Mouse (Mus musculus) monocyte, adult 5-6 weeks (primary cell): ENCODE results near the gene Chpf2. TPM values are rescaled to one million over a fixed set of nuclear protein-coding genes. Genes with fewer than 3 reads are reported as not detected.

Experiments used
- ATAC-seq: fragments of 153-309, 156-312 bp; replicated peaks from 2 replicates; pipeline ENCODE4 v1.8.0; 2017; ENCODE audit warnings: mild to moderate bottlenecking; ENCODE audit not compliant: low TSS enrichment, insufficient number of reproducible peaks, severe bottlenecking, poor library complexity, low FRiP score
- total RNA-seq: library from RNA; stranded (forward); fragments of 200-1000, 200-491, 200-594 nt; gene quantifications from 3 replicates; pipeline ENCODE4 v1.2.3, GENCODE M21; 2017

Chpf2 gene
- total RNA-seq, 1 experiment from 2014 or later, result 15.2 TPM

DNA sequence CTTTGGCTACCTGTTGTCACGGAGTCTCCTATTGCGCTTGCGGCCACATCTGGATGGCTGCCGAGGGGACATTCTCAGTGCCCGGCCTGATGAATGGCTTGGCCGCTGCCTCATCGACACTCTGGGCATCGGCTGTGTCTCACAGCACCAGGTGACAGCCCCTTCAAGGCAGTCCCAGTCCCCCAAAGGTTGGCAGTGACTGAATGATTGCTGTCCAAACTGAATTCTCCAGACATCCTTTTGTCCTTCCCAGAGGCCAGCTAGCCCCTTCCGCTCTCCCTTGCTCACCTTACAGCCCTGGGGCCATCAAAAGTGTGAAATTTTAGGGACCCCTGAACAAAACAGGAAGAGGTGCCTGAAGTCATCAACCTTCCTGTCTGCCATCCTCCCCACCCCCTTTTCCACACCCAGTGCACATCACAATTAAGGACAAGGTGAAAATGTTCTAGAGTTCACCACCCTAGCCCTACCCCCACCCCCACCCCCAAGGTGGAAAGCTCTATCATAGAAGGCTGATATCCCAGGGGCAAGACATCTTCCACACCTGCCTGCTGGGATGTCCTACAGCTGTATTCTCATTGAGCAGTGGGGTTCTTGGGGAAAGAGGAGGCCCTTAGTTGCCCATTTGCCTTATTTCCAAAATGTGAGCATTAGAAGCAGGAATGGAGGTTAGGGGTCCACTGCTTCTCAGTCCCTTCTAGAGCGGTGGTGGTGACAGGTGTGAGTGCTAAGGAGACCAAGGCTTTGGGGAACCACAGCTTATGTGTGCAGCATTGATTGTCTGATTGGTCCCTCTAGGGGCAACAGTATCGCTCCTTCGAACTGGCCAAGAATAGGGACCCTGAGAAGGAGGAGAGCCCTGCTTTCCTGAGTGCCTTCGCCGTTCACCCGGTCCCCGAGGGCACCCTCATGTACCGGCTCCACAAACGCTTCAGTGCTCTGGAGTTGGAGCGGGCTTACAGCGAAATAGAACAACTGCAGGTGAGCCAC is 3.3 kb downstream of the Chpf2 start:
- no peak for ATAC-seq

DNA sequence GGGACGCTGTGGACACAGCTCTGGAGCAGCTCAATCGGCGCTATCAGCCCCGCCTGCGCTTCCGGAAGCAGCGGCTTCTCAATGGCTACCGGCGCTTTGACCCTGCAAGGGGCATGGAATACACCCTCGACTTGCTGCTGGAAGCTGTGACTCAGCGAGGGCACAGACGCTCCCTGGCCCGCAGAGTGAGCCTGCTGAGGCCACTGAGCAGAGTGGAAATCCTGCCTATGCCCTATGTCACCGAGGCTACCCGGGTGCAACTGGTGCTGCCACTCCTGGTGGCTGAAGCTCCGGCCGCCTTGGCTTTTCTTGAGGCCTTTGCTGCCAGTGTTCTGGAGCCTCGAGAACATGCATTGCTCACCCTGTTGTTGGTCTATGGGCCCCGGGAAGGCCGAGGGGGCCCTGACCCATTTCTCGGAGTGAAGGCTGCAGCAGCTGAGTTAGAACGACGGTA is 4.8 kb downstream of the Chpf2 start:
- ATAC-seq, result no peak

DNA sequence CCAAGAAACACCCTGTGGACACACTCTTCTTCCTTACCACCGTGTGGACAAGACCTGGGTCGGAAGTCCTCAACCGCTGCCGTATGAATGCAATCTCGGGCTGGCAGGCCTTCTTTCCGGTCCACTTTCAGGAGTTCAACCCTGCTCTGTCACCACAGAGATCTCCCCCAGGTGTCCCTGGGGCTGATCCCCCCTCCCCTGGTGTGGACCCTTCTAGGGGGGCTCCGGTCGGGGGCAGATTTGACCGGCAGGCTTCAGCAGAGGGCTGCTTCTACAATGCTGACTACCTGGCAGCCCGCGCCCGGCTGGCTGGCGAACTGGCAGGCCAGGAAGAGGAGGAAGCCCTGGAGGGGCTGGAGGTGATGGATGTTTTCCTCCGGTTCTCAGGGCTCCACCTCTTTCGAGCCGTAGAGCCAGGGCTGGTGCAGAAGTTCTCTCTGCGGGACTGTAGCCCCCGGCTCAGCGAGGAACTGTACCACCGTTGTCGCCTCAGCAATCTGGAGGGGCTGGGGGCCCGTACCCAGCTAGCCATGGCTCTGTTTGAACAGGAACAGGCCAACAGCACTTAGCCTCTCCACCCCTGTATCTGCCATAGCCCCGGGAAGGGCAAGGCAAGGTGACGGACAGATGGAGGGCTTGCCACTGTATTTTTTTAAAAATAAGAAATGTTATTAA is 5.4 kb downstream of the Chpf2 start:
- no peak for ATAC-seq

DNA sequence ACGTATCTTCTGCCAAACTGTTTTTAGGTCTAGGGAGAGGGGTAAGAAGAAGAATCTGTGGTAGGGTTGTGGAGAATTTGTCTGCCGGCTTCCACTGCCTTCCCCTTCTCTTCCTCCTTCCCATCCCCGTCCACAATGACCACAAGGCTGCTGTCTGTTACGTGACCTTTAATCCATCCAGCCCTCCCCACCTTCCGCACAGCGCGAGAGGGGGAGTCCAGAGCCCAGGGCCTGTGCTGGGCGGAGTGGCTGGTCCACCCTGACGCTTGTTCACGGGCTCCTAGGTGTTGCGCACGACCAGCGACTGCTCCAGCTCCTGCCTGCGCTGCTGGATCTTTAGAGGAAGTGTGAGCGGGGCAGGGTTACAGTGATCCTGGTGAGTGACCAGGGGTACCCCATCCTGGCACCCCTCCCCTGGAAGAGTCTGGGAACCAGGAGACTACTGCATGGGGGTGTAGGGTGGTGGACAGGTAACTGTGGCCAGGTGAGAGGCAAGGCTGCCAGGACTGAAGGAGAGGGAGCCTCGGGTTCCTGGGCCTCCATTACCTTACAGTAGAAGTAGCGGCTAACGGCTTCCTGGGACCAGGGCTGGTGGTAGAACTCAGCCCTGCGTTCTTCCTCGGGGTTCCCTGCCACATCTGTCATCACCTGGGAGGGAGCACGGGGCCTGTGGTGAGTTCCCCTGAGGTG is 6.1 kb downstream of the Chpf2 start:
- ATAC-seq, result no peak

DNA sequence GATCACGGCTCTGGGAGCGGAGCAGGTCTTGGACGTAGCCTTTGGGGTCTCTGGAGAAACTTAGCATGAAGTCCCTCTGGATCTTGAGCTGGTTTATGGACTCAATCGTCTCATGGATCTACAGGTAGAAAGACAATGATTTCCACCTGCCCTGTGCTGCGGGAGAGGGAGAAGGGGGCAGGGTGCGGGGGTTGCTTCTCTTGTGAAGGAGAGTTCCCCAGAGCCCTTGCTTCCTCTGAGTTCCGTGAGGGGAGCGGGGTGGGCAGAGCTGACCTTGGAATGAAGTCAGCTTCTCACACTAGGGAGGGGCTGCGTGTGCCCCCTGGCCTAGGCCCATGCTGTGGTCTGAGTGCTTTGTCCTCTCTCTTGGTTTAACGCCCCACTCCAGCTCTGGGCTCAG is 6.7 kb downstream of the Chpf2 start:
- ATAC-seq, result no peak

DNA sequence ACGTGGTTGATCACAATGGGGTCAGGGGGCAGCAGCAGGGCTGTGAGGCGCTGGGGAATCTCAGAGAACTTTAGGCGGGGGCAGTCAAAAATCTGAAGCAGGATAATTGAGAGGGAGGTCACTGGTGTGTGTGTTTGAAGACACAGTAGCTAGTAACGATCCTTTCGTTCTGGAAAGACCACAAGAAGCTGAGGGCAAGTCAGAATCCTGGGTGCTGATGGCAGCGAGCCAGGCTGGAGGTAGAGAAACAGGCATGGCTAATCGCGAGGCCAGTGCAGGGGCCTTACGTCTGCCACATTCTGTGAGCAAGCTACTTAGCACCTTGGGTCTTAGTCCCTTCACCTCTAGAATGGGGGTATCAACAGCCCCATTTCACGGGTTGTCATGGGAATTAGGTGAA is 7.4 kb downstream of the Chpf2 start:
- ATAC-seq, result no peak

DNA sequence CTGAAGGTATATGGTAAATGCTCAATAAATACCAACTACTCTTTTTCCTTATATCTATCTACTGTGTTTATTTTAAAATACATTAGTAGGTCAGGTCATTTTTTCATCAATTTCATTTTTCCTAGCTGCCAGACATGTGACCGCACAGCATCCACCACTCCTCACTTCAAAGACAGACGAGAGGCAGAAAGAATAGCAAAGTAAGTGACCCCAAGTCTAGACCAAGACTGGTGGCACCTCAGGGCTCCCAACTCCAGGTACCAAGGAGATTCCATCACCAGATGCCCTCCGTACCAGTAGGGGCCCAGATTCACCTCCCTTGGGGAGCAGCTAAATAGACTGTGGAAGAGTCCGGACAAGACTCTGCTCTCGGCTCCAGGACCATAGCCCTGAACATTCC is 7.8 kb downstream of the Chpf2 start:
- ATAC-seq, result no peak

DNA sequence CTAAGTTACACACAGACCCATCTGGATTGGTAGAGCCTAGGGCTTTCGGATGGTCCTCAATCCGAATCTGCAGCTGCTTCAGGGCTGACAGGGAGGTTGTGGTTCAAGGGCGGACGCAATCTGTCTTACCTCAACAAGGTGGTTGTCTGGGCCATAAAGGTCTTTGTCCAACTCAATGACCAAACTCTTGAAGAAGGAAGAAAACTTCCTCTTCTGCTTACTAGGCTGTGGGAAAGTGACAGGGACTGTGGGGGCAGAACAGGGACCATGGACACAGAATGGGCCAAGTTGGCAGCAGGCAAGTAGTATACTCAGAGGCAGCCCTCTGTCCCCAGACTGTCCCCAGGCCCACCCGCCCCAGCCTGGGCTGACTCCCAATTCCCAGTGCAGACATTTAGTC is 8.7 kb downstream of the Chpf2 start:
- ATAC-seq, result no peak

DNA sequence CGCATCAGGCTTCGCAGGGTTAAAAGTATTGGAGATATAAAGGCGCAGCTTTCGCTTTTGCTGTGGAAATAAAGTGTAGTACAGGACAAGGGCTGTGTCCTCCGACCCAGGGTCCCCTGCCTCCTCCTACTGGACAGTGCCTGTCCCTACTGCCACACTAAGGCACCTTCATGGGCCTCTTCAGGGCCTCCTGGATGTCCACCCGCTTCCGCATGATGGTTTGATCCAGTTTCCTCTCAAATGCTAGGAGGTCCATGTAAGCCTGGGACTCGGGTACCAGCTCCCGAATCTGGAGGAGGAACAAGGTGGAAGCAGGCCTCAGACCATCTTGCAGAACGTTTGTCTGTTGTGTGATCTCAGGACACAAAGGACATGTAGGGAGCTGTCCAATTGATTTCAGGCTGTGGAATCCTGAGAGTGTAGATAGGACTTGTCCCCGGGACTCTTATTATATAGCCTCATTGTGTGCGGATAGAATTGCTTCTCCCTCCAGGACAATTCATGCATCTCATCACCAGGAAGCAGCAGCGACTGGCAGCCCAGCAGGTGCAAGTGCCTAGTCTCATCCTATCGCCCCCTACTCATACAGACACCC is 9.3 kb downstream of the Chpf2 start:
- ATAC-seq, result no peak

DNA sequence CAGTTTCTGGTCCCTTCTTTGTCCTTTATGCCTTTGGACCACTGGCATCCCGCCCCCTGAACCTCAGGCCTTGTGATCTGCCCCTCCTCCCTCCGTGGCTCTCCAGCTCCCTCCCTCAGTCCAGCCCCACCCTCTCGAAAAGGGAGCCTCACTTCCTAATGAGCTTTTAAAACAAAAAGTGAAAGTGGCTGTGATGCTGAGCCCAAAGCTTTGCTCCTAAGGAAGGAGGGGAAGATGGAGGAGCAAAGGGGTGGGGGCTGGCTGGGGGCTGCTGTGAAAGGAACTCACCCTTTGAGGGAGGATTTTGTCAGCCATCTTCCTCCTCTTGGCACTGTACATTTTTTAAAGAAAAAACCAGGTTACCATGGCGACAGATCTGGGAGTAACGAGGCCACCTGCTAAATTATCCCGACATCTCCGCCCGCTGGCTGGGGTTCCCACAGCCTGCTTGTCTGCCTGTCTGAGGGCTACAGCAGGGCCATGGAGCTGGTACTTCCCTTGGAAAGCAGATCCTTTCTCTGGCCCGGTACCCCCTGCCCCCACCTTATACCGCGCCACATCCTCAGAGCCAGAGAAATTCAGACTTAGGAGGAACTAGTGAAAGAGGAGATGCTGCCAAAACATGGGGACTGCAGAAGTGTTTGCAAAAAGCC is 10.1 kb downstream of the Chpf2 start:
- no peak for ATAC-seq

DNA sequence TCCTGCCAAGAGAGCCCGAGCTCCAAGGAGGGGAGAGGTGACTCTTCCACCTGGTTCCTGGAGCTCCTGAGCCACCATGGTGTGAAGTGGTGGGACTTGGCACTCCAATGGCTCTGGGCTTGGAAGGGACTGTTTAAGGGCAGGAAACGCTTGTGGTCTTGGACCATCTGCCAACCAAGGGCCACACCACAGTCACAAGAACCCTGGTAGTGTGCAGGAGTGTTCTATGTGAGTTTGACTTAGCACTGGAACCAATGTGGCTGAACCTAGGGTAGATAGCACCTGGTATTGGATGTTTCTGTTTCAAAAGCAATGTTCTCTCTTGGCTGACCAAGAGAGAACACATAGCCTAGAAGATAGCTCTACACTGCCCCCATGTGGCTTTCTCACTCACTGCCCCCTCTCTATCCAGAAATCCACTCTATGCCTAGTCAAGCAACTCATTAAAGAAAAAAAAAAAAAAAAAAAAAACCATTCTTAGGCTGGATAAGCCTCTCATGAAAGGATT is 10.7 kb downstream of the Chpf2 start:
- peak; percentile 66 for ATAC-seq

DNA sequence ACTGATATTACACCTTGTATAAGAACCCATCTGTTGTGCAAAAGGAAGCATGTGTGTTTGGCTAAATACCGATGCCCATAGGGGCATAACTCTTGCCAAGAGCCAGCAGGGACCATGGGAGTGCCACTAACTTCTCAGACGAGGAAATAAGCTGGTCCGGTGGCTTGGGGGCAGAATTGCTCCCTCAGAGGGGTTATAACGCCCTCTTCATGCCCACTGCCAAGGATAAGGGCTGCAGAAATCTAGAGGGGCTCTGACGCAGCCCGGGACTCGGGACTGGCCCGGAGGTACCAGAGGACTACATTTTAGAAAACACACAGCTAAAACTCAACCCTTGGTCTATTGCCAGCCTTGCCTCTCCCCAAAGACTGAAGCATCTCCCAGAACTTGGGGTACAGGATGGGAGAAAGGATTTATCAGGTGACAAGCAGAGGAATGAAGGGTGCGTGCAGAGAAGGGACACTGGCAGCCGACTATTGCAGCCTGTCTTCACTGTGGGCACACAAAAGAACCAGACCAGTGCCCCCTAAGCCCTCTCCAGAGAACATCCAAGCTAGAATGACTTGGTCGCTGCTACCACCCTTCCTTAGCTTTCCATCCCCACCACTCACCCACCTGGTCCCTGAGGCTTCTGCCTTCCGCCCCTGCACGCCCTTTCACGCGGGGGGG is 11.5 kb downstream of the Chpf2 start:
- ATAC-seq, result no peak

DNA sequence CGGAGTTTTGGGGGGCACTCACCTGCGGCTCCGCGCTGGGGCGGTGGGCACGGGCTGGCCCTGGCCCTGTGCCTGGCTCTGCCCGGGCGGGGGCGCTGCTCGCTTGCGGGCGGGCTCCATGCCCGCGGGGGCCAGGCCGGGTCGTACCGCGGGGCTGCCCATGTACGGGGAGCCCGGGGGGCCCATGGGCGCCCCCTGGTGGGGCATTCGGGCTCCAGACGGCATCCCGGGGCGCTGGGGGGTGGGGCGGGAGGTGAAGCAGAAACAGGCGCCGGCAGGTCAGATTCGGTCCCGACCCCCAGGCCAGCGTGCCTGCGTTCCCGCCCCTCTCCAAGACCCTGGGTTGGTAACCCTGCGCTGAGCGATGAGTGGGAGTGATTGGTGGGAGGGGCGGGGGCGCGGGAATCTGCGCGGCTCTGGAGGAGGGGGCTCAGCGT is 12.0 kb downstream of the Chpf2 start:
- ATAC-seq, result no peak

DNA sequence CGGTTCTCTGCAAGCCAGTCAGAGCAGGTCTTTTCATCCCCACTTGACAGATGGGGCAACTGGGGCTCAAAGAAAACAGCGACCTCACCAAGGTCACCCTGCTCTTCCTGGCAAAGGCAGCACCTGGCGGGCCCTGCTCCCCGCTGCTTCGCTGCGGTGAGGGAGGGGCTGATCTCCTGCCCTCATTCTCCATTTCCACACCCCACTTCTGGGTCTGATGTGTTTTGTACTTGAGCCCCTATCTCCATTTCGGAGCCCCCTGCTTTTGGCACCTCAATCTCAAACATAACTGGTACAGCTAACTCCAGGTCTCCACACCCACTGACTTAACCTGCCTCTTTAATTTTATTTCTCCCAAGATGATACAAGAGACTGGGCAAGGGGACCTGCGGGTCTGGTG is 12.6 kb downstream of the Chpf2 start:
- no peak for ATAC-seq

DNA sequence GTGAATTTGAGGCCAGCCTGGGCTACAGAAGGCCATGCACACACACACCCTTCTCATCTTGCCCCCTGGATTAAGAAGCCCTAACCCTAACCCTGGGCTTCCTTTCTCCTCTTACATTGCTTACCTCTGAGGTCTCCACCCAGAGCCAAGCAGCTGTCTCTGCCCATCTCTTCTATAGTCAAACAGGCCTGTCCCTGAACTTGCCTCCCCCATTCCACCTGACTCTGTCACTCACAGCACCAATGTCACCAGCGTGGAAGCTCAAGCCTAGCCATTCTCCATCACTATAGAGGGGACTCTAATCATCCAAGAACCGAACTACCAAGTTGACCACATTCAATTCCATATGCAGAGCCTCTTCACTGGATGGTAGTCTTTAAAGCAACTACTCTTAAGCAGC is 13.7 kb downstream of the Chpf2 start:
- ATAC-seq, result no peak

DNA sequence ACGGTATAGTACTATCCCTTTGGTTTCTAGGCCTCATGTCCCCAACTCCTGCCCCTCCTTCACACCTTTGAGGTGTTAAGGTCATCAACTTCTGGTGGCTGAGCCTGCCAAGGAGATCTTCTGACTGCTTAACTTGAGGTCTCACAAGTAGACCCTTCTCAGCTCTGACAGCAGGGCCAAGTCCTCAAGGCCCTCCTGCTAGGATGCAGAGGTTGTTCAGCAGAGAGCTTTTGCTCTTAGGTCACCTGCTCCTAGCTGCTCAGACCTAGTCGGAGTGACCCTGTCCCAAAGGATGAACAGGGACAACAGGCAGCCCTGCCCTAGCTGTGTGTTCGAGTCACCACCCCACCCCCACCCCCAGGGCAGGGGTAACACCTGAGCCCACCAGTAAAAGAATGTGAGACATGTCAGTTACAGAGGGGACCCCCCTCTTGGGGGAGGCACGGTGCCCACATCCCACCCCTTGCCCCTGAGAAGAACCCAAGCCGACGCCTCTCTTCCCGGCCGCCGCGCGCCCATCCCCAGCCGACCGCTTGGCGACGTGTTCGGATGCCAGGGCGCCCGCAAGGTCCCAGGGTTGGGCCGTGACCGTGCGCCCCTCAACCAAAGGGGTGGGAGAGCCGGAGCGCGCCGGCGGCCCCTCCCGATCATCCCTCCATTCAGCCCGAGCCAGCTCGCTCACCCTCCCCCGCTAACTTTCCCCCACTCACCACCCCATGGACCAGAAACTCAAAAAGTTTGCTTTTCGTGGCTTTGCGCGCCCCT is 14.7 kb downstream of the Chpf2 start:
- no peak for ATAC-seq
